Mouse (Mus musculus): ENCODE results near the gene Prpsap1. TPM values are rescaled to one million over a fixed set of nuclear protein-coding genes. Genes with fewer than 3 reads are reported as not detected.
A peak's percentile ranks its signal among the peaks of the same experiment; 100 is the strongest.

Prpsap1 gene
- polyA plus RNA-seq, 1 experiment from 2014 or later, result 45.1 TPM

- Histone ChIP-seq H3K9me3 (replicated peaks) (no peaks in the 10 kb centered on the region), H3K9ac (peak overlapping the region; percentile 95), H3K27me3 (peaks cover 68% of the 10 kb centered on the region), H3K4me3 (replicated peaks) (peak overlapping the region; percentile 76), H3K36me3 (replicated peaks) (peaks cover 21% of the 10 kb centered on the region), H3K4me2 (peak overlapping the region; percentile 99), H3K27ac (replicated peaks) (peak overlapping the region; percentile 99), H3K4me1 (replicated peaks) (peaks cover 69% of the 10 kb centered on the region)
- no peak for ATAC-seq (ENCODE audit: insufficient read depth)
- 3% methylated on average over 48 of the region's 48 CpGs for WGBS (ENCODE audit: insufficient replicate concordance)
Observed at GRCm38 (mm10) chr11:116531371-116532191, 37.6 kb upstream of the Prpsap1 start.

- H3K4me1 ChIP-seq (replicated peaks), result peaks cover 58% of the 10 kb centered on the region
- H3K27ac ChIP-seq (replicated peaks), result peak within 1 kb of the TSS; percentile 99
- no peak for ATAC-seq (ENCODE audit: insufficient read depth)
- WGBS (ENCODE audit: insufficient replicate concordance), result 43% methylated on average over 11 of the region's 11 CpGs
- no peaks in the 10 kb centered on the region for H3K9me3 ChIP-seq (replicated peaks)
- peak within 1 kb of the TSS; percentile 99 for H3K4me2 ChIP-seq
- H3K27me3 ChIP-seq, result peaks cover 74% of the 10 kb centered on the region
- H3K36me3 ChIP-seq (replicated peaks), result peaks cover 9% of the 10 kb centered on the region
- H3K9ac ChIP-seq, result peak within 1 kb of the TSS; percentile 95
- H3K4me3 ChIP-seq (replicated peaks), result peak within 1 kb of the TSS; percentile 76
Observed at GRCm38 (mm10) chr11:116530187-116531147, 36.5 kb upstream of the Prpsap1 start, which contains the start of gene Sphk1. TSS of gene Sphk1 (plus strand) at chr11:116530925.

DNA sequence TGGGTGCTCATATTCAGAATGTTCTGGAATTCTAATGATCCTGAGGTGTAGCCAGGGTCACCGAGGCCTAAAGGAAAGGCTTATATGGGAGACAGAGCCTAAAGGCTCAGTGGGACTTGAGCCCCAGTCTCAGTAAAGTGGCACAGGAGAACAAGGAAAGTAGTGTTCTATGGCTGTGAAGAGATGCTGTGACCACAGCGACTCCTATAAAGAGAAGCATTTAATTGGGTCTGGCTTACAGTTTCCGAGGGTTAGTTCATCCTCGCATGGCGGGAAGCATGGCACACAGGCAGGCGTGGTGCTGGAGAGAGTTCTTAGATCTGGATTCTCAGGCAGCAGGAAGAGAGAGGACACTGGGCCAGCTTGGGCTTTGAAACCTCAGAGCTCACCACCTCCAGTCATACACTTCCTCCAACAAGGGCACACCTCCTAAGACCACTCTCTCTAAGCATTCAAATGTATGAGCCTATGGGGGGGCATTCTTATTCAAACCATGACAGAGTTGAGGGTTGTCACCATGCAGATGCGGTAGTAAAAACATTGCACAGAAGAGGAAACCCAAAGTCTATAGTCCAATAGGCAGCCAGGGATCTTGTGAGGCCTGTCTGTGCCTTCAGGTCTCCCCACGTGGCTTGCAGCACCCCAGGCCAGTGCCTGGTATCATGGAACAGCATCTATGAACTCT is 34.8 kb upstream of the Prpsap1 start:
- Histone ChIP-seq H3K9ac (no peak overlapping the region), H3K9me3 (replicated peaks) (no peaks in the 10 kb centered on the region), H3K4me1 (replicated peaks) (peaks cover 48% of the 10 kb centered on the region), H3K27ac (replicated peaks) (no peak overlapping the region), H3K4me2 (no peak overlapping the region), H3K4me3 (replicated peaks) (no peak overlapping the region), H3K27me3 (peaks cover 75% of the 10 kb centered on the region), H3K36me3 (replicated peaks) (no peaks in the 10 kb centered on the region)
- ATAC-seq (ENCODE audit: insufficient read depth), result no peak
- 72% methylated on average over 8 of the region's 8 CpGs for WGBS (ENCODE audit: insufficient replicate concordance)

DNA sequence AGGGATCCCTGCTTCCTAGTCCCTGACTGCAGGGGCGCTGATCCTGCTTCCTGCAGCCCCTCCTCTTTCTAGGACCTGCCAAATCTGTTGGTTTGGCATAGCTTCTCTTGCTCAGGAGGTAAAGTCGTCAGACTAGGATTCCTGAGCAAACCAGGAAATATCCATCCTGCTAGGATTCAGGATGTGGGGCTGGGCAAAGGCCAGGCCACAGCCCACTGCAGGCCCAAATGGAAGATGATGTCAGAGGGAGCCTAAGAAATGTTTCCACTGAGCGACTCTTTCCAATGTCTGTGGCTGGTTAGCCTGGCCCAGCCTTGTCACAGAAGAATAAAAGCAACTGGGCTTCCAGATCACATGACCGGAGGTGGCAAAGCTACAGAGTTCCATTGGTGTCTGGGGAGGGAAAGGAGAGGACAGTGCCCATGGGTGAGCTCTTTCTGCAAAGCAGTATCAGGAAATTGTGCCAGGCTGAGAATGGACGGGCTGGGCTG is 29.7 kb upstream of the Prpsap1 start:
- Histone ChIP-seq H3K27ac (replicated peaks) (no peak overlapping the region), H3K9me3 (replicated peaks) (no peaks in the 10 kb centered on the region), H3K9ac (no peak overlapping the region), H3K4me2 (no peak overlapping the region), H3K27me3 (peaks cover 60% of the 10 kb centered on the region), H3K4me1 (replicated peaks) (peaks cover 31% of the 10 kb centered on the region), H3K4me3 (replicated peaks) (no peak overlapping the region), H3K36me3 (replicated peaks) (no peaks in the 10 kb centered on the region)
- 43% methylated on average over 5 of the region's 5 CpGs for WGBS (ENCODE audit: insufficient replicate concordance)
- no peak for ATAC-seq (ENCODE audit: insufficient read depth)

GRCm38 (mm10) chr11:116522886-116523698 is 29.1 kb upstream of the Prpsap1 start:
- Histone ChIP-seq H3K4me2 (no peak overlapping the region), H3K36me3 (replicated peaks) (no peaks in the 10 kb centered on the region), H3K27me3 (peaks cover 60% of the 10 kb centered on the region), H3K9ac (no peak overlapping the region), H3K4me3 (replicated peaks) (no peak overlapping the region), H3K27ac (replicated peaks) (no peak overlapping the region), H3K9me3 (replicated peaks) (no peaks in the 10 kb centered on the region), H3K4me1 (replicated peaks) (peaks cover 35% of the 10 kb centered on the region)
- WGBS (ENCODE audit: insufficient replicate concordance), result 43% methylated on average over 16 of the region's 16 CpGs
- ATAC-seq (ENCODE audit: insufficient read depth), result no peak

DNA sequence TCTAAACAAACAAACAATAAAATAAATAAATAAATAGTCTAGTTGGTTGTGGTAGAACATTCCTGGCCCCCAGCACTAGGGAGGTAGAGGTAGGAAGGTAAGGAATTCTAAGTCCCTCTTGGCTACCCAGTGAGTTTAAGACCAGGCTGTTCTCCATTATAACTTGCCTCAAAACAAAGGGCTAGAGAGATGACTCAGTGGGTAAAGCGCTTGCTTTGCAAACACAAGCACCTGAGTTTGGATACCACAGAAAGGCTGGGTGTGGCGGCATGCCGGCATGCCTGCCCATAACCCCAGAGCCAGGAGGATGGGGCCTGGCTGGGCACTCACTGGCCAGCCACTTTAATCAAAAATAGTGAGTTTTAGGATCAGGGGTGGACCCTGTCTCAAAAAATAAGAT is 28.0 kb upstream of the Prpsap1 start:
- 76% methylated on average over 3 of the region's 3 CpGs for WGBS (ENCODE audit: insufficient replicate concordance)
- no peak overlapping the region for H3K9ac ChIP-seq
- peaks cover 36% of the 10 kb centered on the region for H3K4me1 ChIP-seq (replicated peaks)
- no peaks in the 10 kb centered on the region for H3K36me3 ChIP-seq (replicated peaks)
- H3K27me3 ChIP-seq, result peaks cover 57% of the 10 kb centered on the region
- H3K4me3 ChIP-seq (replicated peaks), result no peak overlapping the region
- no peak overlapping the region for H3K4me2 ChIP-seq
- no peak for ATAC-seq (ENCODE audit: insufficient read depth)
- no peak overlapping the region for H3K27ac ChIP-seq (replicated peaks)
- H3K9me3 ChIP-seq (replicated peaks), result no peaks in the 10 kb centered on the region

- WGBS (ENCODE audit: insufficient replicate concordance), result 29% methylated on average over 3 of the region's 3 CpGs
- Histone ChIP-seq H3K9ac (no peak overlapping the region), H3K27me3 (peaks cover 54% of the 10 kb centered on the region), H3K4me3 (replicated peaks) (no peak overlapping the region), H3K4me2 (no peak overlapping the region; the same call in 1 of the 2 replicates), H3K4me1 (replicated peaks) (peaks cover 36% of the 10 kb centered on the region), H3K9me3 (replicated peaks) (no peaks in the 10 kb centered on the region), H3K27ac (replicated peaks) (no peak overlapping the region), H3K36me3 (replicated peaks) (no peaks in the 10 kb centered on the region)
- ATAC-seq (ENCODE audit: insufficient read depth), result peak; percentile 70
Observed at GRCm38 (mm10) chr11:116521143-116521542, 27.1 kb upstream of the Prpsap1 start.

- Histone ChIP-seq H3K9ac (no peak overlapping the region), H3K27ac (replicated peaks) (no peak overlapping the region), H3K9me3 (replicated peaks) (no peaks in the 10 kb centered on the region), H3K4me3 (replicated peaks) (no peak overlapping the region), H3K4me1 (replicated peaks) (peaks cover 30% of the 10 kb centered on the region), H3K36me3 (replicated peaks) (no peaks in the 10 kb centered on the region), H3K27me3 (peaks cover 52% of the 10 kb centered on the region), H3K4me2 (no peak overlapping the region)
- ATAC-seq (ENCODE audit: insufficient read depth), result no peak
- 39% methylated on average over 8 of the region's 8 CpGs for WGBS (ENCODE audit: insufficient replicate concordance)
Observed at GRCm38 (mm10) chr11:116518482-116518881, 24.5 kb upstream of the Prpsap1 start.

DNA sequence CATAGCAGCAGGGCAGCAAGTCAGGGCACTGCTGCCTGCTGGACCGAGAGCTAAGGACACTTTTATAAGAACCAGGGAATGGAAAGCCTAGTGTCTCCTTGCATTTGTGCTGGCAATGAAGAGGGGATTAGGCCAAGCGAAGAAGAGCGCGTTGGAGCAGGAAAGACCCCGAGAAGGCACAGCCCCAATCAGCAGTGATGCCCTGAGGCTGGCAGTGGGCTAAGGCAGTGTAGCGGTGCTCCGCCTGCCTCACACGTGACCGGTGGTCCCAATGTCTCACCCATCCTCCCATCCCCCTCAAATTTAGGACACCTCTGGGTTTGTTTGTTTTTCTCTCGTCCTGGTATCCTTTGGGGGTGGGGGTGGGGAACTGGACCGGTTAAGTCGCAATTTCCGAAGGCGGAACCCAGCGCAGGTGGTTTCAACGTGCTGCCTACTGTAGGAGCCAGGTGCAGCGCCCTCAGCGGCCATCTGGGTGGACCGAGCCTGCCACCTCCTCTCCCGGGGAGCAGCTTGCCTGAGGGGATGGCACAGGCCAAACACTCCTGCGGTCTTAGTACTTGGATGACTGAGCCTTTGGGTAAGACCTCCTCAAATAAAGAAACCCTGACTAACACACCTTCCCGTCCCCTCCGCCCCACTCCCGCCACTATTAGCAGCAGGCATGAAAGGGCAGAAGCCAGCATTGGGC is 21.5 kb upstream of the Prpsap1 start:
- WGBS (ENCODE audit: insufficient replicate concordance), result 41% methylated on average over 24 of the region's 24 CpGs
- Histone ChIP-seq H3K27ac (replicated peaks) (no peak overlapping the region), H3K4me1 (replicated peaks) (peaks cover 24% of the 10 kb centered on the region), H3K4me3 (replicated peaks) (no peak overlapping the region), H3K4me2 (no peak overlapping the region), H3K36me3 (replicated peaks) (no peaks in the 10 kb centered on the region), H3K9ac (no peak overlapping the region), H3K27me3 (peaks cover 33% of the 10 kb centered on the region), H3K9me3 (replicated peaks) (no peaks in the 10 kb centered on the region)
- ATAC-seq (ENCODE audit: insufficient read depth), result no peak

Data from liver, embryonic 15.5 days (tissue).